Mouse (Mus musculus) spleen, adult 2 months (tissue): Measurements from ENCODE around the gene Polr1e. TPM values are rescaled to one million over a fixed set of nuclear protein-coding genes. Genes with fewer than 3 reads are reported as not detected.
"Not testable (repeated sequence)": the region's sequence is repeated elsewhere in the genome, so short reads cannot be mapped to it uniquely, and the experiment has no call there.

ENCODE experiments used
- DNase-seq, 2 experiments: peaks; one replicate each; pipeline versions ENCODE4 v3.0.0 to v3.0.0-alpha.2; 2012 to 2021; ENCODE audit warnings: low spot score in 2 of 2, low read depth in 1 of 2
- H3K27ac ChIP-seq: fragments of 200-500 bp; 2 replicates; pipeline ENCODE4 v1.5.1; 2012; ENCODE audit warnings: low read length, inconsistent platforms; ENCODE audit not compliant: insufficient read depth
- H3K27me3 ChIP-seq: fragments of 200-500 bp; 2 replicates; pipeline ENCODE4 v1.6.1; 2012; ENCODE audit warnings: mild to moderate bottlenecking, moderate library complexity, low read length, inconsistent platforms; ENCODE audit not compliant: control insufficient read depth, insufficient read depth
- H3K36me3 ChIP-seq: fragments of 200-500 bp; 2 replicates; pipeline ENCODE4 v1.6.1; 2012; ENCODE audit warnings: mild to moderate bottlenecking, low read length, inconsistent platforms; ENCODE audit not compliant: control insufficient read depth, insufficient read depth
- H3K4me1 ChIP-seq: fragments of 200-500 bp; 2 replicates; pipeline ENCODE4 v1.6.1; 2011; ENCODE audit warnings: inconsistent platforms; ENCODE audit not compliant: control insufficient read depth, insufficient read depth, insufficient read length
- H3K4me3 ChIP-seq: fragments of 200-500 bp; 2 replicates; pipeline ENCODE4 v1.5.1; 2011; ENCODE audit warnings: mild to moderate bottlenecking, inconsistent platforms; ENCODE audit not compliant: insufficient read depth, insufficient read length; ENCODE audit errors: extremely low read depth
- CTCF ChIP-seq: fragments of 200-500 bp; IDR thresholded peaks from 2 replicates; pipeline ENCODE4 v1.5.1; 2011; ENCODE audit warnings: mild to moderate bottlenecking, inconsistent platforms; ENCODE audit not compliant: insufficient read depth, insufficient read length, insufficient replicate concordance; ENCODE audit errors: extremely low read depth
- POLR2A ChIP-seq: fragments of 200-500 bp; IDR thresholded peaks from 2 replicates; pipeline ENCODE4 v1.6.1; 2011; ENCODE audit warnings: low read depth, low read length, inconsistent platforms
- WGBS: fragments of 180-500 bp; shearing (Covaris S2); methylation state at CpG from one replicate; pipeline ENCODE4 v1.1.7; 2018; 5-methylcytosine and 5-hydroxymethylcytosine counted together
- polyA plus RNA-seq: library from polyadenylated mRNA; depleted of rRNA; stranded (reverse); fragments of >200 nt; gene quantifications from 2 replicates; pipeline ENCODE4 v1.2.3, GENCODE M21; 2012

Gene Polr1e
- polyA plus RNA-seq, 1 experiment, result 7.2 TPM

DNA sequence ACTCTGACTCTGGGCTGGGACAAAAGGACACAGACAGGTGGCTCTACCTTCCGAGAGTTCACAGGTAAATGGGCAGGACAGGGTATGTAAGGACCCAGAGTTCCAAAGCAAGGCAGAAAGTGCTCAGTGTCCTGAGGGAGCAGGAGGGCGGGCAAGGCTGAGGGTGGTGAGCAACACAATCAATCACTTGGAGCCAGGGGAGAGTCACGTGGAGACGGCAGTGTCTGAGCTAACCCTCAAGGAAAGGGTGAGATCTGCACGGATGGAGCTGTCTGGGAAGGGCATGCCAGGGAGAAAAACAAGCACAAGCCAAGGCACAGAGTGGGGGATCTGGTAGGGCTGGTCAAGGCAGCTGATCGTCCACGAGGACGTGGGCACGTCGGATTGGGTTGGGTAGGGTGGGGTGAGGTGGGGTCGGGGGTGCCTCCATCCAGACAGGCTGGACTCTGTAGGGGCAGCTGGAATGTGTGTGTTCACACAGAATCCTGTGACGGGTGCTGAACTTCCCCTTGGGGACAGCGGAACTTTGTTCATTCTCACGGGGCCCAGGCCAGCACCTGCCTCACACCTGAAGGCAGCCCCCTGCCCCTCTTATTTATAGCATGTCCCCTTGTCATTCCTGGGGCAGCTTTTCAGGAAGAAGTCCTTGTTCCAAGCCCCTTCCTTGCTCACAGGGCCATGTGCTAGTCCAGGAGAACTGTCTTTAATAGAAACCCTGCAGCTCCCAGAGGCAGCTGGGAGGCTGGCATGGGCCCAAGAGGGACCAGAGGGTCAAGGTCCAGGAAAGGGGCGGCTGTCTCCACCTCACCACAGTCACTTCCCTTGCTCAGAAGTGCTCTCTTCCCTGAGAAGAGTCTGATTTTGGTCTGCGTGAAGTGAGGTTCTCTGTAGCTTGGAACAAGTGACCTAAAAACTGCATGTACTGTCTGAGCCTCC lies 16.6 kb downstream of the Polr1e start:
- Histone ChIP-seq H3K4me1 (no peaks in the 10 kb centered on the region), H3K27ac (no peak overlapping the region), H3K4me3 (no peak overlapping the region), H3K27me3 (no peaks in the 10 kb centered on the region), H3K36me3 (peaks cover 14% of the 10 kb centered on the region)
- DNase-seq, result no peak
- no peak for TF ChIP-seq POLR2A
- TF ChIP-seq CTCF, result no peak
- WGBS, result 73% methylated on average over 16 of the region's 16 CpGs

DNA sequence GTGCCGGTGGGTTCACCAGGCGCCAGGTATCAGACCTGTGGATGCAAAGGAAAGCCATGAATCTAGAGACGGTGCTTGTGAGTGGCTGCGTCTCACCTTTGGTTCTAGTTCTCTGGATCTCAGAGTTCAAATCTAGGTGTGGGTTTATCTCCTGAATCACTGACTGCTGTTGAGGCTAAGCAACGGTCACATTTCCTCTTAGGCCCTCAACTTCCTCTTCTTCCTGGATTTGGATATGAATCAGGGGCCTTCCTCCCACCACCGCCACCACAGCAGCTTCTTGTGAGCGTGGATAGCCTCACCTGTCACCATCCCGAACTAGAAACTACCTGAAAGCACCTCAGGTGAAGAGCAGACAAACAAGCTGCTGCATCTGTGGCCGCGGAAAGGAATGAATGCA lies 17.7 kb downstream of the Polr1e start:
- TF ChIP-seq CTCF (no peak), POLR2A (no peak)
- H3K4me1 ChIP-seq, result no peaks in the 10 kb centered on the region
- 61% methylated on average over 10 of the region's 10 CpGs for WGBS
- no peak for DNase-seq
- no peaks in the 10 kb centered on the region for H3K27me3 ChIP-seq
- H3K27ac ChIP-seq, result no peak overlapping the region
- H3K36me3 ChIP-seq, result peaks cover 7% of the 10 kb centered on the region
- H3K4me3 ChIP-seq, result no peak overlapping the region

DNA sequence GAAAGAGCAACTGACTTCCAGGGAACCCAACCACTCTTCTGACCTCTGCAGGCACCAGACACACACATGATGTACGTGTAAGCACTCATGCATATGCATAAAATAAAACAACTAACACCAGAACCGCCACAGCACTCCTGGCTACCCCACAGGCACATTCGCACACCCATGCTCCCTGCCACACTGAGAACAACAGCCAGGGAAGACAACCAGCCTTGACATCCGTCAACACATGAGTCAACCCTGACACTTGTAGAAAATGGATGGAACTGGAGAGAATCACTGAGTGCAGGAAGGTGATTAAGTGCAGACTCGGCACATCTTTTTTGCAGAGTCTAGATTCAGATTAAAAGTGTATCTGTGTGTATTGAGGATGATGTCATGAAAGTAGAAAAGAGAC lies 18.2 kb downstream of the Polr1e start:
- WGBS, result 77% methylated on average over 5 of the region's 5 CpGs
- DNase-seq, result no peak
- no peak for TF ChIP-seq CTCF
- no peak for TF ChIP-seq POLR2A
- Histone ChIP-seq H3K4me3 (no peak overlapping the region), H3K27me3 (no peaks in the 10 kb centered on the region), H3K36me3 (peaks cover 4% of the 10 kb centered on the region), H3K4me1 (no peaks in the 10 kb centered on the region), H3K27ac (no peak overlapping the region)

DNA sequence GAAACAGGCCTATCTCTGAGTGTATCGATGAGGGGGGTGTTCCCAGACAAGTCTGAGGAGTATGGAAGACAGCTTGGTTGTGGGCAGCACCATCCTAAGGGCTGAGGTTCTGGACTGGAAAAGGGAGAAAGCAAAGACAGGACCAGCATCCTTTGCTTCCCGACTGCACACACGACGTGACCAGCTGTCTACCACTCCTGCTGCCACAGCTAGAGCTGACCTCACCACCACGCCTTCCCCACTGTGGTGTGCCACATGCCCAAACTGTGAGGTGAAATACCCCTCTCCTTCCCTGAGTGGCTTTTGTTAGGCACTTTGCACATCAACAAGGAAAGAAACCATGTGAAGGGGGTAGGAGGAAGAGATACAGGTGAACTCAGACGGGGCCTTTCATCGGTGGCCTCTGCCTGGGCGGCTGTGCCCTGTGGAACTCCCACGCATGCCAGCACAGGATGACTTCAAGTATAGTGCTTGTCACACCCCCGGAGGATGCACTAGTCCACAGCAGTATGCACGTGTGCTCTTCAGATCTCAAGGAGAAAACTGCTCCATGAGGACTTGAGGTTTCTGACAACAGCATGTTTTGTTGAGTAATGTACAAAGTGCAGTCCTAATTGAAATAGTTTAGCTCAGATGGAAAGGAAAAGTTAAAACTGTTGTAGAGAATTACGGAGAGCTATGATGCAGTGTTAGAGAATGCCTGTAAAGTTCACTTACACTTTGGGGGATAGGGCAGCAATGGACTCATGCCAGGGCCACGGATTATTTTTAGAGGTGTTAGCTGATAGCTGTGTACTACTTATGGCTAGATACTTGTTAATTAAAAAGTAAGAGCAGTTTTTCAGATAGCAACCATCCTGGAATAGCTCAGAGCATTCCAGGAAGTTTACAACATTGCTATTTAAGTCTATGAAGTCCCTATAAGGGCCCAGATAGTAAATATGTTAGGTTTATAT lies 19.4 kb downstream of the Polr1e start:
- Histone ChIP-seq H3K4me3 (no peak overlapping the region), H3K27ac (no peak overlapping the region), H3K4me1 (no peaks in the 10 kb centered on the region), H3K36me3 (peaks cover 2% of the 10 kb centered on the region; the same call in 1 of the 2 replicates), H3K27me3 (no peaks in the 10 kb centered on the region)
- 78% methylated on average over 13 of the region's 13 CpGs for WGBS
- DNase-seq, result no peak
- TF ChIP-seq POLR2A (no peak), CTCF (no peak)

DNA sequence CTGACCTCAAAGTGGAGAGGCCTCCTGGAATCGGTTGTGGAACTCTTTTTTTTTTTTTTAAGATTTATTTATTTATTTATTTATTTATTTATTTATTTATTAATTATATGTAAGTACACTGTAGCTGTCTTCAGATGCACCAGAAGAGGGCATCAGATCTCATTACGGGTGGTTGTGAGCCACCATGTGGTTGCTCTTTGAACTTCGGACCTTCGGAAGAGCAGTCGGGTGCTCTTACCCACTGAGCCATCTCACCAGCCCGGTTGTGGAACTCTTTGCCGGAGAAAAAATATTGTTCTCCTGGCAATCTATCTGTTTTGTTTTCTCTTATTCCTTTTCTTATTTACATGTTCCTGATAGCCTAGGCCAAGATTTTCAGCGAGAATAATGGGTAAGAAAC lies 20.5 kb downstream of the Polr1e start:
- H3K27me3 ChIP-seq, H3K4me1 ChIP-seq, DNase-seq, H3K27ac ChIP-seq, H3K36me3 ChIP-seq, H3K4me3 ChIP-seq: not testable (repeated sequence)
- WGBS, result 58% methylated on average over 8 of the region's 8 CpGs

DNA sequence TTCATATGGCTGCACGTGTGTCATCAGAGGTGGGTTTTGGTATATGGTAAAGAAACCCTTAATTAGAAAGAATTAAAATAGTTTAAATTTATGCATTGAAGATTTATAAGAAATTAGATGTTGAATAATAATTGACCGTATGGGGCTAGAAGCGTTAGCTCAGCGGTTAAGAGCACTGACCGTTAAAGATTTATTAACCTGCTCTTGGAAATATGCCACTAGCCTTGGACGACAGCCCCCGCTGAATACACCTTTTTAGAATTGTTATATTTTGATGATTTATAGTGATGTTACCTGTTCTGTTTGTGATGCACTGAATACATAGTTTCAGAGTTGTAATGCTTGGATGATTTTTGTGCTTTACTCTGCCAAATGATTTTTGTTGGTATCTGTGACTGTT lies 21.2 kb downstream of the Polr1e start:
- 93% methylated on average over 7 of the region's 7 CpGs for WGBS
- DNase-seq, H3K4me1 ChIP-seq: not testable (repeated sequence)

DNA sequence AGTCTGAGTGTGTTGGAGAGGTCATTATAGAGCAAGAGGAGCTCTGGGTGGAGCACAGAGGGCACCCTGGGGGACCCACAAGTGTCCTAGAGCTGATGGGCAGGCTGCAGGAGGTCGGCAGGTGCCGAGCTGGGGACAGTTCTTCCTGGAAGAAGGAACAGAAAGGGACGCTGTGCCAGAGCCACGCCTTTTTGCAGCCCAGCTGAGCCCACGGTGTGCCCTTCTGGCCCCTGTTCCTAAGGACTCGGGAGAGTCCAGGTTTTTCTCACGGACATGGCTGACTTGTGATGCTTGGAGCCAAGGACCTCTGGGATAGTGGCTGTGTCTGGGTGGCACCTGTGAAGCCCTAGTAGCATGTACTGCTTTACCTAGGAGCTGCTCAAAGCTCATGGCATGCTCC lies 22.4 kb downstream of the Polr1e start:
- no peak overlapping the region for H3K27ac ChIP-seq
- TF ChIP-seq POLR2A (no peak), CTCF (no peak)
- H3K4me1 ChIP-seq, result no peaks in the 10 kb centered on the region
- no peaks in the 10 kb centered on the region for H3K36me3 ChIP-seq
- no peak for DNase-seq
- no peaks in the 10 kb centered on the region for H3K27me3 ChIP-seq
- 92% methylated on average over 7 of the region's 7 CpGs for WGBS
- no peak overlapping the region for H3K4me3 ChIP-seq

More for the DNA sequence above, 21.2 kb downstream of the Polr1e start:
- H3K27me3 ChIP-seq, H3K4me3 ChIP-seq, H3K36me3 ChIP-seq, H3K27ac ChIP-seq: not testable (repeated sequence)
